Mouse (Mus musculus) heart, postnatal 0 days (tissue): ENCODE measurements around the gene Mast4. TPM values are rescaled to one million over a fixed set of nuclear protein-coding genes. Genes with fewer than 3 reads are reported as not detected.

Experiments
- ATAC-seq: fragments of 200-750 bp; cut with Nextera tagmentation; 2 replicates; pipeline ENCODE4 v1.8.0; 2017; ENCODE audit warnings: low read depth, moderate number of reproducible peaks, moderate library complexity; ENCODE audit not compliant: insufficient read depth
- DNase-seq: peaks from one replicate; pipeline ENCODE4 v3.0.0-alpha.2; 2016; ENCODE audit warnings: low spot score
- H3K27ac ChIP-seq: fragments of 300-500 bp; sonication (generic); 2 replicates; pipeline ENCODE4 v1.5.1; 2014; ENCODE audit warnings: low read depth, mild to moderate bottlenecking
- H3K27me3 ChIP-seq: fragments of 300-500 bp; sonication (generic); 2 replicates; pipeline ENCODE4 v1.6.1; 2014; ENCODE audit warnings: low read length, mixed read lengths; ENCODE audit not compliant: control insufficient read depth, insufficient read depth
- H3K36me3 ChIP-seq: fragments of 300-500 bp; sonication (generic); replicated peaks from 2 replicates; pipeline ENCODE4 v1.6.1; 2014; ENCODE audit warnings: low read length, mixed read lengths; ENCODE audit not compliant: control insufficient read depth, insufficient read depth
- H3K4me1 ChIP-seq: fragments of 300-500 bp; sonication (generic); 2 replicates; pipeline ENCODE4 v1.6.1; 2014; ENCODE audit warnings: antibody characterized with exemption; ENCODE audit not compliant: control insufficient read depth, insufficient read depth
- H3K4me2 ChIP-seq: fragments of 300-500 bp; sonication (generic); 2 replicates; pipeline ENCODE4 v1.6.1; 2014; ENCODE audit warnings: low read depth, mild to moderate bottlenecking, low read length, moderate library complexity
- H3K4me3 ChIP-seq: fragments of 300-500 bp; sonication (generic); 2 replicates; pipeline ENCODE4 v1.5.1; 2014; ENCODE audit warnings: low read depth, low read length
- H3K9ac ChIP-seq: fragments of 300-500 bp; sonication (generic); replicated peaks from 2 replicates; pipeline ENCODE4 v1.6.1; 2014; ENCODE audit warnings: low read depth, low read length, mixed read lengths
- H3K9me3 ChIP-seq: fragments of 300-500 bp; sonication (generic); replicated peaks from 2 replicates; pipeline ENCODE4 v1.6.1; 2016; ENCODE audit warnings: low read length; ENCODE audit not compliant: control insufficient read depth
- CTCF ChIP-seq: IDR thresholded peaks from 2 replicates; pipeline ENCODE4 v1.5.1; 2016; ENCODE audit warnings: antibody characterized with exemption, control low read depth, low read depth
- EP300 ChIP-seq: IDR thresholded peaks from 2 replicates; pipeline ENCODE4 v1.6.1; 2016; ENCODE audit warnings: antibody characterized with exemption, low read depth
- whole genome bisulfite sequencing: fragments of 180-500 bp; shearing (Covaris S2); extraction: QIAGEN DNeasy Blood & Tissue Kit; methylation state at CpG from one replicate; pipeline ENCODE4 v1.1.7; 2014; 5-methylcytosine and 5-hydroxymethylcytosine counted together
- polyA plus RNA-seq: library from polyadenylated mRNA; unstranded; fragments of >200 nt; fragmentation: Nextera tagmentation; extraction: Ambion mirVana; gene quantifications from 2 replicates; pipeline ENCODE4 v1.2.1, GENCODE M21; 2015
- total RNA-seq: library from RNA; depleted of rRNA; stranded (reverse); fragments of >200 nt; gene quantifications from 2 replicates; pipeline ENCODE4 v1.2.3, GENCODE M21; 2014; ENCODE audit warnings: low replicate concordance

Gene Mast4
- total and polyA plus RNA-seq, 2 experiments from 2014 or later: 26.7 to 35.5 TPM

DNA sequence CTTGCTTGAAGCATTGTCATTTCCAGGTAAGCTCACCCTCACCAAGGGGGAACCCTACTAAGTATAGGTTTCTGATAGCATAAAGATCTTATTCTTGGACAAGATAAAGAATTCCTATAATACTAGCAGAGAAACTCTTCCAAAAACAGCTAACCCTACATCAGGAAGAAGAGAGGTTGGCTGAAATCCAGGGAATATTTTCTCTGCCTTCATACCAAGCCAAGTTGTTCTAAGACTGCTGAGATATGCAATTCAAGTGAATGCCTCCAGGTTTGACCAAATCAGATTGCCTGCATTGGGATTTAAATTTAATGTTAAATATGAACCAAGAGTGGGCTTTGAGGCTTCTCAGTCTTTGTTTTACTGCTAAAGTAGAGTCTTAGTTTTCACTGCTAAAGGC is 608.9 kb downstream of the Mast4 start:
- H3K4me2 ChIP-seq: no peak overlapping the region
- TF ChIP-seq EP300: no peak
- TF ChIP-seq CTCF: no peak
- no peak for ATAC-seq
- no peaks in the 10 kb centered on the region for H3K4me1 ChIP-seq
- H3K4me3 ChIP-seq: no peak overlapping the region
- no peak for DNase-seq
- no peaks in the 10 kb centered on the region for H3K36me3 ChIP-seq
- H3K27ac ChIP-seq: no peak overlapping the region
- no peaks in the 10 kb centered on the region for H3K9me3 ChIP-seq
- no peaks in the 10 kb centered on the region for H3K27me3 ChIP-seq
- H3K9ac ChIP-seq: no peak overlapping the region

- no peak overlapping the region for H3K4me3 ChIP-seq
- H3K4me2 ChIP-seq: no peak overlapping the region
- H3K27me3 ChIP-seq: no peaks in the 10 kb centered on the region
- no peak overlapping the region for H3K9ac ChIP-seq
- H3K9me3 ChIP-seq: no peaks in the 10 kb centered on the region
- no peak for TF ChIP-seq CTCF
- no peak for TF ChIP-seq EP300
- WGBS: 61% methylated on average over 1 of the region's 1 CpGs
- no peak overlapping the region for H3K27ac ChIP-seq
- no peaks in the 10 kb centered on the region for H3K36me3 ChIP-seq
- no peaks in the 10 kb centered on the region for H3K4me1 ChIP-seq
- no peak for ATAC-seq
- no peak for DNase-seq
These were observed 617.3 kb downstream of the Mast4 start for GRCm38 (mm10) chr13:102716973-102717372.

- TF ChIP-seq EP300 (no peak), CTCF (no peak)
- H3K9ac ChIP-seq: no peak overlapping the region
- no peak overlapping the region for H3K4me2 ChIP-seq
- 0 out of 2 replicates have a peak, but pooled peaks cover 8% of the 10 kb centered on the region for H3K4me1 ChIP-seq
- ATAC-seq (no peak), DNase-seq (no peak)
- H3K36me3 ChIP-seq: no peaks in the 10 kb centered on the region
- no peak overlapping the region for H3K4me3 ChIP-seq
- H3K9me3 ChIP-seq: no peaks in the 10 kb centered on the region
- WGBS: 84% methylated on average over 3 of the region's 3 CpGs
- H3K27ac ChIP-seq: no peak overlapping the region
- no peaks in the 10 kb centered on the region for H3K27me3 ChIP-seq
These were observed 633.6 kb downstream of the Mast4 start for GRCm38 (mm10) chr13:102700744-102701143.

DNA sequence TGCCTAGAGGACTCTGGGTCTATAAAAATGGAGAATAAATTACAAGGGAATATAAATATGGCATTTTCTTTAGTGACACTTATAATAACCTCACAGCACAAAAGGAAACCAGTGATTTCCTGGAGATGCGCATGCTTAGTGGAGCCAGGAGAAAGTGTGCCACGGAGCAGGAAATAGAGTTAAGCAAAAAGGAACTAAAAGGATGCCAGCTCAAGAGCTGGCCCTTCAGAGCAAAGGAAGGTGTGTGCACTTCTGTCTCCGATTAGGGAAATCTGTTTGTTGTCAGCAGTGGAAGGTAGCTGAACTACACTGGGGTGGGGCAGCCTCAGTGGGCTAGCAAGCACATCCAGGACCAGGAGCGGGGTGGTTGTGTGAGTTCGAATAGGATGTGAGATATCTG is 634.1 kb downstream of the Mast4 start:
- no peak overlapping the region for H3K4me3 ChIP-seq

DNA sequence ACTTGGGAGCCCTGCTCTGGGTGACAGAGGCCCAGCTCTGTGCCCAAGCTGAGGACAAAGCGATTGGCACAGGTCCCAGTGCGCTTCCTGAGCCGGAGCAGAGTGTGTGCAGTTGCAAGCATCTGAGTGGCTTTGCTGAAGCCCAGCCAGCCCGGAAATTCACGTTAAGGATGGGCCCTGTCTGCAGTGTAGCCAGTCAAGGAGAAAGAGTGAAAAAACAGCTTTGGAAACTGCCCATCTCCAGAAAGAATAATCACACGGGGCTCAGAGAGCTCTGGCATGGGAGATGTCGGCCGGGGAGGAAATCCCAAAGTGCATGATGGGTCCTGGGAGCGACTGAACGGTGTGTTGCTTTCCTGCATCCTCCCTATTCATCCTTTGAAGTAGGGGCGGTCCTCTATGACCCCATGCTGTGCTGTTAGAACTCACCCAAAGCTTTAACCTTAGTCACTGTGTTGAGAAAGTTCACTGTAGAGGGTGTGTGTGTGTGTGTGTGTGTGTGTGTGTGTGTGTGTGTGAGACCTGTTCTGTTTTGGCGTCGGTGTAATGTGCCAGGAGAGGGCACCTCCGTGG is 635.5 kb downstream of the Mast4 start:
- peak; percentile 70 for DNase-seq
- H3K4me1 ChIP-seq: 0 out of 2 replicates have a peak, but pooled peaks cover 8% of the 10 kb centered on the region
- H3K27ac ChIP-seq: peak overlapping the region; percentile 75
- peak overlapping the region; percentile 63 for H3K4me2 ChIP-seq
- H3K4me3 ChIP-seq: peak overlapping the region; percentile 31
- H3K9ac ChIP-seq: 0 out of 2 replicates have a peak overlapping the region, but pooled peaks have one; percentile 14
- H3K9me3 ChIP-seq: no peaks in the 10 kb centered on the region
- no peaks in the 10 kb centered on the region for H3K27me3 ChIP-seq
- peak; percentile 94 for ATAC-seq
- WGBS: 26% methylated on average over 14 of the region's 14 CpGs
- H3K36me3 ChIP-seq: no peaks in the 10 kb centered on the region
- TF ChIP-seq CTCF (no peak), EP300 (0 out of 2 replicates have a peak, but pooled peaks have one; percentile 19)

More for the DNA sequence above, 634.1 kb downstream of the Mast4 start:
- Histone ChIP-seq H3K9me3 (no peaks in the 10 kb centered on the region), H3K9ac (no peak overlapping the region), H3K27me3 (no peaks in the 10 kb centered on the region), H3K27ac (no peak overlapping the region), H3K4me1 (0 out of 2 replicates have a peak, but pooled peaks cover 8% of the 10 kb centered on the region), H3K36me3 (no peaks in the 10 kb centered on the region), H3K4me2 (no peak overlapping the region)
- no peak for DNase-seq
- TF ChIP-seq CTCF (no peak), EP300 (no peak)
- ATAC-seq: no peak
- WGBS: 76% methylated on average over 5 of the region's 5 CpGs

DNA sequence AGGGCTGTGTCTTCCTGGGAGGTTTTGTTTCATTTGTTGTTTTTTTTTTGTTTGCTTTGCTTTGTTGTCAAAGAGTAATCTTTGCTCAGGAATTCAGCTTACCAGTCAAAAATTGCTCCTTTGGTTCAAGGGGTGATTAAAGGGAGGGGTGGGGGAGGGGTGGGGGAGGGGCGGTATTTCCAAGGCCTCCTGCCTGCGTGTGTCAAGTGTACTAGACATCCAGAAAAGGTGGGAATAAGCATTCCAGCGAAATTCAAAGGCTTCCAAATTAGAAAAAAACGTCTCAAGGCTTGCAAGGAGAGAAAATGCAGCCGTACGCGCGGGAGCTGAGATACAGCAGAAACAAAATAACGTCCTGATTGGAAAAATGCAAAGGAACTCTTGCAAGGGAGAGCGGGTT is 636.0 kb downstream of the Mast4 start:
- DNase-seq (no peak), ATAC-seq (no peak)
- Histone ChIP-seq H3K4me2 (peak overlapping the region; percentile 63), H3K36me3 (no peaks in the 10 kb centered on the region), H3K9me3 (no peaks in the 10 kb centered on the region), H3K4me1 (peaks cover 12% of the 10 kb centered on the region; the same call in 1 of the 2 replicates), H3K27ac (peak overlapping the region; percentile 75), H3K9ac (0 out of 2 replicates have a peak overlapping the region, but pooled peaks have one; percentile 14), H3K27me3 (no peaks in the 10 kb centered on the region), H3K4me3 (peak overlapping the region; percentile 31)
- no peak for TF ChIP-seq EP300
- no peak for TF ChIP-seq CTCF
- 13% methylated on average over 10 of the region's 10 CpGs for WGBS
